Mouse (Mus musculus): ENCODE results near the gene Snx9.

Snx9 gene

DNA sequence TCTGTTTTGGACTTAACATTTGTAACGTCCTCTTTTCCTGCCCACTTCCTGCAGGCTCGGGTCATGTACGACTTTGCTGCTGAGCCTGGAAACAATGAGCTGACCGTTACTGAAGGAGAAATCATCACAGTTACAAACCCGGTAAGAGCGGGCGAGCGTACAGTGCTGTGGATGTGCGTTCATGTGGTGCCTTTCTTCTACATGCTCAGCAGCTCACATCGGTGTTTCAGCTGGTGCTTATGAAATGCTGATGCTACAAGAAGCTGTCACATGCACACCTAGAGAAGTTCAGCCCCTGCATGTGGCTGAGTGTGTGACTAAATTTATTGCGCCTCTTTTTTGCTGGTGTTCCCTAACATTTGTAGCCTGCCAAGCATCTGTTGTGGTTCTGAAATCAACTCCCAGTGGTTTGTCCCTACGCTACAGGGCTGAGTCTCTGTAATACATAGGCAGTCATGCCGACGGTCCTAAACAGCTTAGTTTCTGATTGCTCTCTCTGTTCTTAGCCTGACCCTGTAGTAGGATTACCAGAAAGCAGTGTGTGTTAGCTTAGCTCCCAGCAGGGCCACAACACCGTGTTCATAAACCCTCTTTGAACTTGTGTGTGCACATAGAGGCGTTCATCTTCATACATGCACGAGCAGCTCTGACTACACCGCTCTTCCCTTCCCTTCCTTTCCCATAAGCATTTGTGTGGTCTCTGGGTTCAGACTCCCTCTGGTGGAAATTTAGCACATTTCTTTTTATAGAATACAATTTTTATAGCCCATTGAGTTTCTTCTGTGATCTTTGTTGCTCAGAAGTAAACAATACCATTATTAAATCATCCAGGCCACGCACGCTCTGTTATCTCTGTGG is 46.0 kb downstream of the Snx9 start:
- no peak for DNase-seq

DNA sequence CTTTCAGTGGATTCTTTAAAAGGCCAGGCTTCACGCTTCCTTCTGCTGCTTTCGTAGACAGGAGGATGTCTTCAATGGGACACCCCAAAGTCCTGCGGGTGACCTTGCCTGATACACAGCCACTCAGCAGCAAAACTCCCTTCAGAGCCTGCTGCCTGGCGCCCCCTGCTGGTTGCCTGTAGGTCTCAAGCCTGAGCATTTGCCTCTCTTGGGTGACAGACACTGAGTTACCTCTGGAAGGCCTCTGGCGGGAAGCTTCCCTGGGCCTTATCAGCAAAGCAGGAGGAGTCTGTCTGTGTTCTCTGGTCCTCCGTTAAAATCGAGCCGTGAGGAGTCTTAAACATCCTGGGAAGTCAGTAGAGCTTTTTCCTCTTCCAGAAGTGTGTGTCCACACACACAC is 49.3 kb downstream of the Snx9 start:
- peak; percentile 59 to 61 for DNase-seq

DNA sequence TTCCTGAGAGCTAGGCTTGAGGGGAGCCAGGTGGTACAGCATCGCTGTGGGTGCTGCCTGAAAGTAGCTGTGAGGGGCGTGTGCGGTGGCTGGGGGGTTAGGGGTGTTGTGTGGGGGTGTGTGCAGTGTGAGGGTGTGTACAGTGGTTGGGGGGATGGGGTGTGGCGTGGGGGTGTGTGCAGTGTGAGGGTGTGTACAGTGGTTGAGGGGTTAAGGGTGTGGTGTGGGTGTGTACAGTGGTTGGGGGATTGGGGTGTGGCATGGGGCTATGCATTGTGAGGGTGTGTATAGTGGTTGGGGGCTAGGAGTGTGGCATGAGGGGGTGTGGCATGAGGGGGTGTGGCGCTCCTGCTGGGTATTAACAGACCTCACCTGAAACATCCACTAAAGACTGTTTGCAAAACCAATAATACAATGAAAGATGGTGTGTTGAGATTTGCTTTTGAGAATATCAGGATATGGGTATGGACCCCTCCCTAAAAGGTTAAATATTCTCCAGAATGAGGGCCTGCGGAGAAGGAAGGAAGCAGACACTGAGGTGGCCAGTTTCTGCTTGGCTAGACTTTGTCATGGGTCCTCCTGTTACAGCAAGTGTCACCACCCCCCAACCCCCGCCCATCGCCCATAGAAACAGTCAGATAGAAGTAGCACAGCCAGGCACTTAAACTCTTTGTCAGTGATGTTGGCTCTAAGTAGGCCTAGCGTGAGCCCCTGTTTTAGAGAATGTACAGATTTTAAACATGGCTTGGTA is 51.0 kb downstream of the Snx9 start:
- DNase-seq = no peak

DNA sequence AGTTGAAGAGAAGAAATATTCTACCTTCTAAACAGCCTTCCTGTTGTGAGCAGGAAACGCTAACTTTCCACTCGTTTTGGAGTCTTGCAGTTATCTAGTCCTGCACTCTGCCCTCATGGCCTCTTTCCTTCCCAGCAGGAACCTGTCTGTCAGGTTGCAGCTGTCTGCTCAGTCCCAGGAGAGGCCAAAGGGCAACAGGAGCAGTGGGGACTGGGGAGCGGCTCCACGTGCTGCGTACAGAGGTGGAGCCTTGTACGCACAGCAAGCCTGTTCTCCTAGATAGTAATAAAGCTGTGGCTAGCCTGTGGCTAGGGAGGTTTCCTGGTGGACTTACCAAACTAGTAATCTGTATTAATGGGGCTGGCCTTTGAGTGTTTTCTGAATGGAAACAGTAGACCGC is 52.0 kb downstream of the Snx9 start:
- no peak for DNase-seq

DNA sequence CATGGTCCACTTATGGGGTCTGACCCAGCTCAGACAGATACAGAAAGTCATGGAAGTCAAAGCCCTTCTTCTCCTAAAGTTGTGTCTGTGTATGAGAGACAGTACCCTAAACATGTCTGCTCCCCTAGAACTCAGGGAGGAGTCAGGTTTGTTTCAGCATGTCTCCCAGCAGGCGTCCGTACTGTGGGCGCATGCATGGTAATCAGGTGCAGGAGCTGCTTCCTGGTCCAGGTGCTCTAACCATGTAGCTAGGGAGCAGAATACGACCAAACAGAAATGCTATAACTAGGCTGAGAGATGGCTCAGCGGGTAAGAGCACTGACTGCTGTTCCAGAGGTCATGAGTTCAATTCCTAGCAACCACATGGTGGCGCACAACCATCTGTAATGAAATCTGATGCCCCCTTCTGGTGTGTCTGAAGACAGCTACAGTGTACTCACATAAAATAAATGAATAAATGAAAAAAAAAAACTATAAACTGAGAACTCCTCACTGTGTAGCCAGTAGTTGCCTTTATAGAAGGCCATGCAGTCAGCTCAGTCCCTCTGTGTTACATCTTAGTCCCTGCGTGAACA is 52.5 kb downstream of the Snx9 start:
- DNase-seq = no peak

DNA sequence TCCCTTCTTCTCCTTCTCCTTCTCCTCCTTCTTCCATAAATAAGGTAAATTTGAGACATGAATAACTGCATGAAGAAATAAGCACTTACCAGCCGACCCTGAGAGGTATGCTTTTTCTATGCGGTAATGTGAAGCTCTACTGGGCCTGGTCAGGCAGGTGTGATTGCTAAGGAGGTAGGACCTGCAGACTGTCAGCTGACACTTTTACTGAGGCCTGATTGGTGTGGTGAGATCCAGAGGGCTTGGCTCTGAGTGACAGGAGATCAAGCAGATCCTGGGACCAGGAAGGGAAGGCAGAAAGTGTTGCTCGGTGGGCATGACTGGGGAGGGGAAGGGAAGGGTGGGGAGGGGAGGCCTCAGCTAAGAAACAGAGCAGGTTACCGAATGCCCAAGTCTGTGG is 54.9 kb downstream of the Snx9 start:
- no peak for DNase-seq

DNA sequence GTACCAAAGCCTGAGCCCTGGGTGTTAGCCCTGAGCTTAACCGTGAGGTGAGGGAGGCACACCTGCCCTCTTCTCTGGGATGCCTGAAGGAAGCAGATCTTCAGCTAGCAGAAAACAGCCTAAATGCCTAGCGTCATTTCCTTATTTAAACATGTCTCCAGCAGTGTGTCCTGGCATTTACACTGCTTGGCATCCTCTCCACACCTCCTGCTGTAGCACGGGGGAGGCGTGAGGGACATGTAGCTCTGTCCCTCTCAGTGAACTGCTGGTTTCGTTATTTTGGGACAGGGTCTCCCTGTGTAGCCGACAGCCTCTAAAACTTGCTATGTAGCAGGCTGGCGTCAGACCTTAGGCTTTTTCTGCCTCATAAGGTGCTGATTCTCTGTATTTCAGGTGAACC is 55.5 kb downstream of the Snx9 start:
- DNase-seq = no peak

DNA sequence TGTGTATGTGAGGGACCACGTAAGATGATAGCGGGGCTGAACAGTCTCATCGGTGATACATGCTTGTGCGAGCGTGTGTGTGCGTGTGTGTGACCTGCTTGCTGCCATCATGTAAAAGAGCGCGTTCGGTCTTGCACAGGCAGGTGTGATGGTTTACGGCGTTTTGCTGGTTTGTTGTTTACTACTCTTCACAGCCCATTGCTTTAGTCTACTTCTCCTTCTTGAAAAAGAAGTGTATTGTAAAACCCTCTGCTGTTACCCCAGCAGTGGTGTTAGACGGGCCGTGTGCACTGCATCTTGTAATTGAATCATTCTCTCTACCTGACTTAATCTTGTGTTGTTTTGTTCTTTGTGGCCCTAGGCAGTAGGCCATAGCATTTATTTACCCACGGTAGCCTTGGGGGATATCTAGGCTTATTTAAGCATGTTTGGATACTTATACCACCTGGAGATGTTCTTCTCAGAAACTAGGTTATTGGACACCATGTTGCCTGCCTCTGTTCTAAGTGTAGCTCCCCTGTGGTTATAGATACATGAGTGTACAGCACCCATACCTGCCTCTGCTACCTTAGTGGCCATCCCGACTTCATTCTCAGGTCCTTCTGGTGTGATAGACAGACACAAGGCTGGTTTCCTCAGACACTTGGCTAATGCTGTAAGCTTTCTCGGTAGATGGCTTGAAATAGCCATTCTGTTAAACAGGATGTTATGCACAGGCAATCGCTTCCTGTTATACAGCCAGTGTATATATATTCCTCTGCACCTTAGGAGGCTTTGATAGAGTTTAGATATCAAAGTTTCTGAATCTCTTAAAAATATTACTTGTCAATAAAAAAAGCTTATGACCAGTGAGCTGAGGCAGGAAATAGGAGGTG is 56.4 kb downstream of the Snx9 start:
- DNase-seq = no peak

DNA sequence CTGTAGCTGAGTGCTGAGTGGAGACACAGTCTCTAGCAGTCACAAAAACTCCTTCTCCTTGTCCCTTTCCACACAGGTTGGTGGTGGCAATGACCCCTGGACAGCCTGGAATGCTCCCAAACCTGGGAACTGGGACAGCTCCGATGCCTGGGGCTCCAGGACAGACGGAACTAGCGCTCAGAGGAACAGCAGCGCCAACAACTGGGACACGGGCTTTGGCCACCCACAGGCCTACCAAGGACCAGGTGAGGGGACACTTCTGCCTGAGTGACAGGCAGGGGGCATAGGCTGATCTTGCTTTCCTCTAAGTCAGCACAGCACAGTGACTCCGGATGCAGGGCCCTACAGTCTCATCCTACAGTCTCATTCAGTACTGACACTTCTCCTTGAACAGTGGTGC is 58.1 kb downstream of the Snx9 start:
- DNase-seq = no peak

DNA sequence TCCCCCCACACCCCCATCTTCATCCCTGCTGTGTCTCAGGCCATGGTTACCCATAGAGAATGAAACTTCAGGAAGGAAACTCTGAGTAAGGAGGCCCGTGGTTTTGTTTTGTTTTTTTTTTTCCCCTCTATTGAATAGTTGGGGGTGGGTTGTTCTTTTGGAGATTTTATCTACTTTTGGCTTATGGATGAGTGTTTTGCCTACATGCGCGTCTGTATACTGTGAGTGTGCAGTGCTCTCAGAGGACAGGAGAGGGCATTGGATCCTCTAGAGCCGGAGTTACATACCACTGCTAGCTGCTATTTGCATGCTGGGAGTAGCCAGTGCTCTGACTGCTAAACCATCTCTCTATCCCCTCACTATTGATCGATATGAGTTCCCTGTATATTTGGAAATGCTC is 60.3 kb downstream of the Snx9 start:
- DNase-seq = no peak

DNA sequence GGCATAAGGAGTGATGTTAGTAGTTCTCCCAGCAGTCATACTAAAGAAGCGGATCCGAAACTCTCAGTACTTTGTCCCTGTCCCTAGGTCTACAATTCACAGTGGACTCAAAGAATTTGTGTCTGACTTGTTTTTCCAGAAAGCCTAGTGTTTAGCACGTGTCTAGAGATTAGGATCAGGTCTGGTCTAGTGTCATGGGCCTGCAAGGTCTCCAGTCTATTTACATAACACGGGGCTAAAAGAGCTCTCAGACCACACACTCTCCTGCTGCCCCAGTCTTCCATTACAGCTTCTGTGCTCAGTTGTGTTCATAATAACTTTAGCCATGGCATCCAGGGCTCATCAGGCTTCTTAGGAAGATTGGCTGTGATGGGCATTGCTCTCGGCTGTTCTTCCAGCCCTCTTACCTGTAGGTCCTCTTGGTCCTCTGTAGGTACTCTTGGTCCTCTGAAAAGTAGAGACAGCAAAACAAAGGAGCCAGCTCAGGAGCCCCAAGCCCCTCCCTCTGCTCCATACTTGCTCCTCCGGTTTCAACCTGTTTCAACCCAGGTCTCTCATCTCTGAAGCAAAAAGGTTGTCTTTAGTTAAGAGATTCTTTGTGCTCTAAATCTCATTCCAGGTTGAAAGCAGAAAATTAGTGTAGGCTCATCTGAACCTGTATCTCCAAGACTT is 62.6 kb downstream of the Snx9 start:
- no peak for DNase-seq

DNA sequence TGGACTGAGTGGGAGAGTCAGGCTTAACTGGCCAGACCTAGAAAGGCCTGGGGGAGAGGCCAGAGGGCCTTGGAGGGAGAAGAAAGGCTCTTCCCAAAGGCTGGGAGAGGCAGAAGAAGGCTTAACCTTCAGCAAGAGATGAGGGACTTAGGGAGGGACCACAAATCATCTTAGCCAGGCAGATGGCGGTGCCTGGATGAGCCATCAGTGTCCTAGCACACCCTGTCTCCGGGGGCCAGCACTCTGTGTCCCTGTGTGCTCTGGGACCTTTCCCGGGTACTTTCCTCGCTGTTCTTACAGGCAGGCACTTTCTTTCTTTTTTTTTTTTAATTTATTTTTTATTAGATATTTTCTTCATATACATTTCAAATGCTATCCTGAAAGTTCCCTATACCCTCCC is 68.6 kb downstream of the Snx9 start:
- DNase-seq = no peak

DNA sequence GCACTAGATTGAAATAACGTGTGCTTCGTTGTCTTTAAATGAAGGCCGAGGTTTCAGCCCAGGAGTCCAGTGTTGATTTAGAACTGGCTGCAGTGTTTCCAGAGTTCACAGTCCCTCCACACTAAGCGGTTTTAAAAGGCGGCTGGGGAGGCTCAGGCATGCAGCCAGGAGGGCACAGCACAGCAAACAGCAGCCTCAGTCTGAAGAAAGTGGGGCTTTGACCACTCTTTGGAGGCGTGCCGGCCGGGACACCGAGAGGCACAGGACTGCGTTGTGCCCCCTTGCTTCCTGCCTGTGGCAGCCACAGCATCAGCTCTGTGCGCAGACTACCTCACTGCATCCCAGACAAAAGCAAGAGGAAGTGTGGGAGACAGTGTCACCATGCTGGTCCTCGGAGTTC is 70.5 kb downstream of the Snx9 start:
- no peak for DNase-seq

DNA sequence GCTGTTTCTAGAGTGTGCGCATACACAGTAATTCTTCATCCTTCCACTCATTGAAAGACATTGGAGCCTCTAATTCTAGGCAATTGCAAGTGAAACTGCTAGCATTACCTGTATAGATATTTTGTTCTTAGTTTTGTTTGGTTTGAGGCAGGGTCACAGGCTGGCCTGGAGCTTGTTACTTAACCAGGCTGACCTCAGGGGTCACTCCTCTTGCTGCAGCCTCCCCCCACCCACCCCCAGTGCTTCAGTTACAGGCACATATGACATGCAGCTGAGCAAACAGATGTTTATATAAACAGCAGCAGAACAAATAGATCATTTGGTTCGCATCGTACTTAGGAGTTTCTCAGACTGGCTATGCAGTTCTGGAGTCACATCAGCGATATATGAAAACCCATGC is 71.7 kb downstream of the Snx9 start:
- DNase-seq = no peak

DNA sequence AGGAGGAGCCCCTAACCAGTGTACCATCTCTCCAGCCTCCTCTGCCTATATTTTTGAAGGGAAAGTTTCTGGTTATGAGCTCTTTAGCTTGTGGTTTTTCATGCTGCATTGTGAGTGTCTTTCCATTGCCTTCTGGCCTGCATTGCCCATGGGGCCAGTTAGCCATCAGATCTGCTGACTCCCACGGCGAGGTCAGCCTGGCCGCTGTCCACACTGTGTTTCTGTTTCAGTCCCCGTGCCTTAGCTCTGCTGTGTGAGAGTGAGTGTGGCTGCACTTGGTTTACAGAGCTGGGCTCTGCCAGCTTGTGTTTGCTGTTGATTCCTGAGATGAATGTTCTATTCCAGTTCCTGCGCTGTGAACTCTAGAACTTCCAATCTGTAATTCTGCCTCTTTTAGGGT is 73.1 kb downstream of the Snx9 start:
- no peak for DNase-seq

DNA sequence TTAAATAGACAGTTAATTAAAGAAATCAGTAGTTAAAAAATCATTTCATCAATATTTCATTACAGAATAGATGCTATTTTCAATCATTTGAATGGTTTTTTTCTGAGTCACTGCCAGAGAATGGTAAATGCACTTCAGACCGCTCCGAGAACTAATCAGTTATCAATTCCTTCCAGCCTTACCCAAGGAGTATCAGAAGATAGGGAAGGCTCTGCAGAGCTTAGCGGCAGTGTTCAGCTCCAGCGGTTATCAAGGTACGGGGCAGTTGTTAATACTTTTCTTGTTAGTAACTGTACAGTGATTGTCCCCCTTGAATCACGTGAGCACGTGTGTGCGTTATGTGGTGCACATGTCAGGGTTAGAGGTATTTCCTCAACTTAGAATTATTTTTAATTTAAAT is 80.8 kb downstream of the Snx9 start:
- DNase-seq = no peak

DNA sequence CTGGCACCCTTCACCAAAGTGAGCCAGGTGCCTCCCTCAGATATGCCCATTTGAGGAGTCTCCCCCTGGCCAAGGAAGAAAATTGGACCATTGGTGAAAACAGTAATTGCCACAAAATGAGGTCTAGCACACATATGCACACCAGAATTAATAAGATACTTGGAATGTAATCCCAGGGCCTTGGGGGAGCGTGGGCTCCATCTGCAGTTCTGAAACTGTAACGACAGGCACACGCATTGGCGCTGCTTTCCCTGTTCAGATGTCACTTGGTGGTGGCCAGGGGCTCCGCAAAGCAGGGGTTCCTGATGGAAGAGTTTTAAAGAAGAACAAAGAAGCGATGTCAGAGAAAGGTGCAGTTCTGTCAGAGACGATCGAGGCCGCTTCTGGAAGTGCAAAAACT is 82.2 kb downstream of the Snx9 start:
- no peak for DNase-seq

DNA sequence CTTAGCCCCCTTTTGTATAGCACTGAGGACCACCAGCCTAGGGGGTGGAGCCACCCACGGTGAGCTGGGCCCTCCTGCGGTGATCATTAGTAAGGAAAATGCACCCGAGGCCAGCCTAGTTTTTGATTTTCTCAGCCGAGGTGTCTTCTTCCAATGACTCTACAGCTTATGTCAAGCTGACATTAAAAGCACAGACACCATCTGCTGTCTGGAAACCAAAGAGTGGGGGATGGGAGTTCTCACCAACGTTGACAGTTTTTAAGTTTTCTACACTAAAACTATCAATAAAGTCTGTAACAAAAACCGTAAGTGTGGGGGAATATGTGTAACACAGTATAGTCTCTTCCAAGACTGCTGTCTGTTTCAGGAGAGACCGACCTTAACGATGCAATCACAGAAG is 83.1 kb downstream of the Snx9 start:
- no peak for DNase-seq

DNA sequence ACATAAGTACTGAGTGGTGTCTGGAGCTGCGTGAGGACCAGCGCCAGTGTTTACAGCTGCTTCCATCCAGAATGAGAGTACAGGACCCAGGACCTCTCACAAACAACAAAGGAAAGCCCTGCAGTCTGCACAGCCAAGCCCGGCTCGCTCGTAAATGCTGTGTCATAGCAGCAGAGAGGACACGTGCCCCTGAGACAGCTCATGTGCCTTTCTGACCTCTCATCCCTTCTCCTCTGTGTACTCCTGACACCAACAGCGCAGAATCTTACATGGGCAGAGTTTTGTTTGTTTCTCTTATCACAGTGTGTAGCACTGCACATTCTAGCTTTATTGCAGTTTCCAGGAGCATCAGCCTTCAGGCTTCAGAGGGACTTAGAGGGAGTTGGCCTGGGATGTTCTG is 85.6 kb downstream of the Snx9 start:
- DNase-seq = no peak

DNA sequence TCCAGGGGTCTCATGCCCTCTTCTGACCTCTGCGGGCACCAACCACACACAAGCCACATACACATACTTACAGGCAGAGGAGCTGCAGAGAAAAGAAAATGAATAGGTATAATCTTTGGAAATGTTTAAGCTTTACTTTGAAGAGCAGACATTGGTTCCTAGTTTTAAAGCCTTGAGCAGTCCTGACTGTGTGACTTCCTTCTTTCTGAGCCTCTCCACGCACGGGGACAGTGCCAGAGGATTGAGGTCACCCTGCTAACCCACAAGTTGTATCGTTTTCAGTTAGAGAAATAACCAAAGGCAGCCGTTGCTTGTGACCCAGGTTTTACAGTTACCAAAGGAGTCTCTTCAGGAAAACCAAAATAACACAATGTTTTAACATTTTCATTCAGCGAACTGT is 87.9 kb downstream of the Snx9 start:
- DNase-seq = no peak

DNA sequence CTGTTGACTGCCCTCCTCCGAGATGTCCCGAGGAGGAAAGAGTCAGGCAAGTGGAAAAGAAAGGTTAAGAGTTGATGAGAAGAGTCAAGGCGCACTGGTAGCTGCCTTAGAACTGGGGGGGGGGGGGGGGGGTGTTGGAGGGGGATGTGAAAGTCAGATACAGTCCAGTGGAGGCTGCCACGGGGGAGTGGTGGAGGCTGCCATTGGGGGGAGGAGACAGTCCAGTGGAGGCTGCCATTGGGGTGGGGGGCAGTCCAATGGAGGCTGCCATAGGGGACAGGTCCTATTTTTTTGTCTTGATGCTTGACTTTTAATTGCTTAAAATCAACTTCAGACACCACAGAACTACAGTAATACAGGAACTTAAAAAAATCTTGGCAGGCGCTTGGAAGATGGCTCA is 91.0 kb downstream of the Snx9 start:
- DNase-seq = no peak

DNA sequence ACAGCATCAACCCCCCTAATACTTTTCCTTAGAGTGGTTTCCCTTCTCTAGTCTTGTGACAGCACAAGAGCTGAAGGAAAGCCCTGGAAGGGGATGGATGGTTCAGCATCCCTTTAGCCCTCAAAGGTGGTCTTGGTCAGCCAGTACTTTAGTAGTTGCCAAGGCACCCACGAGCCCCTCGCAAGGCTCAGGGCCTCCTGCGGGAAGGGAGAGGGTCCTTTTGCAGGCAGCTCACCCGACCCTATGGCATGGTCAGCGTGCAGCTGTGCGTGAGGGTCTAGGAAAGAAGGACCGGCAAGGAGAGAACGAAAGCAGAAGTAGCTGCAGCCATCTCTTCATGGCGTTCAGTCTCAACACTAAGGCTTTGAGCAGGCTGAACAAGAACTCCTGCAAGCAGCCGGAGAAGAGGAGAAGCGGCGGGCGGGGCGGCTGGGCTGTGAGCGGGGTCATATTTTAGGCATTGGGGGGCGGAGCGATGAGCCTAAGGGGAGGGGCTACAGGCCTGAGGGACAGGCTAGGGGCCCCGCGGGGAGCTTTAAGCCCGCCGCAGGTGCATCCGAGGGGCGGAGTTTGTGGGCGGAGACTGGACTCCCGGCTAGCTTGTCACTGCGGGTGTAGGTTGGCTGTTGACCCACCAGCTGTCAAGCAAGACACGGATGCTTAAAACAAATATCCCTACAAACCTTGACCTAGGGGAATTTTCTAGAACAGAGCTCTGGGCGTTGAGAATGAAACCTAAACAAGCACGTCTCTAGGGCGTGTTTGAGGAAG is 93.6 kb downstream of the Snx9 start:
- DNase-seq = peak; percentile 77 to 85
